Mouse (Mus musculus): ENCODE data around the gene Evl.
A peak's percentile ranks its signal among the peaks of the same experiment; 100 is the strongest.
"Not testable (repeated sequence)": the region's sequence is repeated elsewhere in the genome, so short reads cannot be mapped to it uniquely, and the experiment has no call there.

The Evl gene

GRCm38 (mm10) chr12:108698697-108699471 lies 144.4 kb downstream of the Evl start:
- DNase-seq (ENCODE audit: low spot score) = no peak

GRCm38 (mm10) chr12:108699576-108699975 lies 145.1 kb downstream of the Evl start:
- DNase-seq (ENCODE audit: low spot score) = no peak

- no peak for DNase-seq (ENCODE audit: low spot score)
Observed at GRCm38 (mm10) chr12:108700037-108700436, 145.5 kb downstream of the Evl start.

GRCm38 (mm10) chr12:108701221-108701620 lies 146.7 kb downstream of the Evl start:
- DNase-seq (ENCODE audit: low spot score) = no peak

- DNase-seq (ENCODE audit: low spot score) = peak; percentile 27
Observed at GRCm38 (mm10) chr12:108702185-108702584, 147.7 kb downstream of the Evl start, which contains the start of gene Degs2. Gene Degs2 (minus strand): TSS chr12:108702315.

GRCm38 (mm10) chr12:108705486-108705885 lies 151.0 kb downstream of the Evl start:
- DNase-seq (ENCODE audit: low spot score) = no peak

- DNase-seq (ENCODE audit: low spot score) = peak; percentile 59
Observed at GRCm38 (mm10) chr12:108706129-108706528, 151.6 kb downstream of the Evl start.

- no peak for DNase-seq (ENCODE audit: low spot score)
Observed at GRCm38 (mm10) chr12:108709386-108709785, 154.9 kb downstream of the Evl start.

GRCm38 (mm10) chr12:108709964-108710765 lies 155.6 kb downstream of the Evl start:
- DNase-seq (ENCODE audit: low spot score) = no peak

- DNase-seq (ENCODE audit: low spot score) = no peak
Observed at GRCm38 (mm10) chr12:108710861-108711615, 156.5 kb downstream of the Evl start.

GRCm38 (mm10) chr12:108712481-108712880 lies 158.0 kb downstream of the Evl start:
- DNase-seq (ENCODE audit: low spot score) = no peak

GRCm38 (mm10) chr12:108713972-108714371 lies 159.5 kb downstream of the Evl start:
- not testable (repeated sequence) for DNase-seq (ENCODE audit: low spot score)

- no peak for DNase-seq (ENCODE audit: low spot score)
Observed at GRCm38 (mm10) chr12:108715854-108716253, 161.3 kb downstream of the Evl start.

GRCm38 (mm10) chr12:108718485-108718884 lies 164.0 kb downstream of the Evl start:
- DNase-seq (ENCODE audit: low spot score) = no peak

GRCm38 (mm10) chr12:108722464-108722863 lies 167.9 kb downstream of the Evl start:
- DNase-seq (ENCODE audit: low spot score) = no peak

GRCm38 (mm10) chr12:108723841-108724240 lies 169.3 kb downstream of the Evl start:
- DNase-seq (ENCODE audit: low spot score) = no peak

- no peak for DNase-seq (ENCODE audit: low spot score)
Observed at GRCm38 (mm10) chr12:108734386-108734785, 179.9 kb downstream of the Evl start.

GRCm38 (mm10) chr12:108737838-108738237 lies 183.3 kb downstream of the Evl start:
- no peak for DNase-seq (ENCODE audit: low spot score)

Measured in retina, embryonic 14.5 days (tissue).